Mouse (Mus musculus) stomach, embryonic 16.5 days (tissue): ENCODE measurements around the gene Mettl23. TPM values are rescaled to one million over a fixed set of nuclear protein-coding genes. Genes with fewer than 3 reads are reported as not detected.

Experiments used
- ATAC-seq: fragments of 200-750 bp; cut with Nextera tagmentation; 2 replicates; pipeline ENCODE4 v1.8.0; 2017; ENCODE audit warnings: moderate number of reproducible peaks, moderate TSS enrichment; ENCODE audit not compliant: insufficient read depth, low FRiP score
- H3K27ac ChIP-seq: fragments of 300-500 bp; sonication (generic); 2 replicates; pipeline ENCODE4 v1.5.1; 2014; ENCODE audit warnings: low read length
- H3K27me3 ChIP-seq: fragments of 300-500 bp; sonication (generic); 2 replicates; pipeline ENCODE4 v1.6.1; 2014; ENCODE audit warnings: low read length, control low read depth, mixed read lengths; ENCODE audit not compliant: control insufficient read depth, insufficient read depth
- H3K36me3 ChIP-seq: fragments of 300-500 bp; sonication (generic); 2 replicates; pipeline ENCODE4 v1.6.1; 2014; ENCODE audit warnings: low read length; ENCODE audit not compliant: control insufficient read depth, insufficient read depth
- H3K4me1 ChIP-seq: fragments of 300-500 bp; sonication (generic); 2 replicates; pipeline ENCODE4 v1.6.1; 2014; ENCODE audit warnings: low read length, control low read depth, mixed read lengths; ENCODE audit not compliant: control insufficient read depth, insufficient read depth
- H3K4me2 ChIP-seq: fragments of 300-500 bp; sonication (generic); 2 replicates; pipeline ENCODE4 v1.6.1; 2014; ENCODE audit warnings: low read depth, low read length, mixed read lengths
- H3K4me3 ChIP-seq: fragments of 300-500 bp; sonication (generic); replicated peaks from 2 replicates; pipeline ENCODE4 v1.5.1; 2014; ENCODE audit warnings: mild to moderate bottlenecking, low read length
- H3K9ac ChIP-seq: fragments of 300-500 bp; sonication (generic); 2 replicates; pipeline ENCODE4 v1.6.1; 2014; ENCODE audit warnings: low read length
- H3K9me3 ChIP-seq: fragments of 300-500 bp; sonication (generic); replicated peaks from 2 replicates; pipeline ENCODE4 v1.6.1; 2016; ENCODE audit warnings: low read length, control low read depth; ENCODE audit not compliant: control insufficient read depth
- WGBS: fragments of 180-500 bp; shearing (Covaris S2); extraction: QIAGEN DNeasy Blood & Tissue Kit; methylation state at CpG from one replicate; pipeline ENCODE4 v1.1.7; 2014; 5-methylcytosine and 5-hydroxymethylcytosine counted together
- polyA plus RNA-seq: library from polyadenylated mRNA; unstranded; fragments of >200 nt; fragmentation: Nextera tagmentation; extraction: Ambion mirVana; gene quantifications from 2 replicates; pipeline ENCODE4 v1.2.1, GENCODE M21; 2015

Mettl23 gene
- polyA plus RNA-seq, 1 experiment from 2014 or later: 58.9 TPM

GRCm38 (mm10) chr11:116850833-116851477 lies 7.9 kb downstream of the Mettl23 start:
- peak overlapping the region; percentile 18; the same call in 1 of the 2 replicates for H3K27ac ChIP-seq
- H3K27me3 ChIP-seq: no peaks in the 10 kb centered on the region
- no peaks in the 10 kb centered on the region for H3K9me3 ChIP-seq
- peak overlapping the region; percentile 99 for H3K4me3 ChIP-seq
- 21% methylated on average over 6 of the region's 6 CpGs for WGBS
- peaks cover 17% of the 10 kb centered on the region for H3K4me1 ChIP-seq
- peak overlapping the region; percentile 98 for H3K9ac ChIP-seq
- no peak for ATAC-seq
- peak overlapping the region; percentile 86 for H3K4me2 ChIP-seq
- H3K36me3 ChIP-seq: peaks cover 5% of the 10 kb centered on the region; the same call in 1 of the 2 replicates

GRCm38 (mm10) chr11:116851576-116852290 lies 8.7 kb downstream of the Mettl23 start:
- H3K4me2 ChIP-seq: peak overlapping the region; percentile 86
- peaks cover 17% of the 10 kb centered on the region for H3K4me1 ChIP-seq
- peak overlapping the region; percentile 98 for H3K9ac ChIP-seq
- H3K36me3 ChIP-seq: peaks cover 5% of the 10 kb centered on the region; the same call in 1 of the 2 replicates
- H3K27ac ChIP-seq: peak overlapping the region; percentile 99
- H3K9me3 ChIP-seq: no peaks in the 10 kb centered on the region
- no peak for ATAC-seq
- H3K4me3 ChIP-seq: peak overlapping the region; percentile 99
- under 1% methylated on average over 29 of the region's 29 CpGs for WGBS
- no peaks in the 10 kb centered on the region for H3K27me3 ChIP-seq

GRCm38 (mm10) chr11:116852291-116852890 lies 9.3 kb downstream of the Mettl23 start, which contains the start of gene Mfsd11:
TSS of gene Mfsd11 (plus strand) at chr11:116852440.
- Histone ChIP-seq H3K27me3 (no peaks in the 10 kb centered on the region), H3K9ac (peak within 1 kb of the TSS; percentile 98), H3K4me2 (peak within 1 kb of the TSS; percentile 86), H3K27ac (peak within 1 kb of the TSS; percentile 99), H3K4me1 (peaks cover 17% of the 10 kb centered on the region), H3K36me3 (peaks cover 5% of the 10 kb centered on the region; the same call in 1 of the 2 replicates), H3K9me3 (no peaks in the 10 kb centered on the region), H3K4me3 (peak within 1 kb of the TSS; percentile 99)
- WGBS: under 1% methylated on average over 72 of the region's 91 CpGs
- ATAC-seq: peak; percentile 65

GRCm38 (mm10) chr11:116852891-116853511 lies 9.9 kb downstream of the Mettl23 start, which contains the start of gene Srsf2:
TSS of gene Srsf2 (minus strand) at chr11:116853094.
- WGBS: under 1% methylated on average over 68 of the region's 74 CpGs
- peaks cover 5% of the 10 kb centered on the region; the same call in 1 of the 2 replicates for H3K36me3 ChIP-seq
- peak; percentile 91 for ATAC-seq
- H3K4me2 ChIP-seq: peak within 1 kb of the TSS; percentile 86
- peak within 1 kb of the TSS; percentile 99 for H3K4me3 ChIP-seq
- H3K9me3 ChIP-seq: no peaks in the 10 kb centered on the region
- peak within 1 kb of the TSS; percentile 99 for H3K27ac ChIP-seq
- no peaks in the 10 kb centered on the region for H3K27me3 ChIP-seq
- peaks cover 17% of the 10 kb centered on the region for H3K4me1 ChIP-seq
- peak within 1 kb of the TSS; percentile 98 for H3K9ac ChIP-seq

- peak; percentile 87 for ATAC-seq
Observed at GRCm38 (mm10) chr11:116853512-116853928, 10.4 kb downstream of the Mettl23 start.

GRCm38 (mm10) chr11:116854279-116854678 lies 11.2 kb downstream of the Mettl23 start:
- Histone ChIP-seq H3K4me2 (peak overlapping the region; percentile 53), H3K27me3 (no peaks in the 10 kb centered on the region), H3K36me3 (peaks cover 3% of the 10 kb centered on the region; the same call in 1 of the 2 replicates), H3K9ac (peak overlapping the region; percentile 91), H3K27ac (peak overlapping the region; percentile 99), H3K4me1 (peaks cover 14% of the 10 kb centered on the region), H3K4me3 (peak overlapping the region; percentile 99), H3K9me3 (no peaks in the 10 kb centered on the region)
- no peak for ATAC-seq
- WGBS: 26% methylated on average over 10 of the region's 10 CpGs

More at GRCm38 (mm10) chr11:116853512-116853928, 10.4 kb downstream of the Mettl23 start:
- peaks cover 16% of the 10 kb centered on the region for H3K4me1 ChIP-seq
- H3K36me3 ChIP-seq: peaks cover 5% of the 10 kb centered on the region; the same call in 1 of the 2 replicates
- H3K4me2 ChIP-seq: peak overlapping the region; percentile 53
- WGBS: under 1% methylated on average over 36 of the region's 36 CpGs
- peak overlapping the region; percentile 91 for H3K9ac ChIP-seq
- no peaks in the 10 kb centered on the region for H3K27me3 ChIP-seq
- peak overlapping the region; percentile 99 for H3K4me3 ChIP-seq
- no peaks in the 10 kb centered on the region for H3K9me3 ChIP-seq
- peak overlapping the region; percentile 99 for H3K27ac ChIP-seq

GRCm38 (mm10) chr11:116857183-116857850 lies 14.2 kb downstream of the Mettl23 start:
- H3K27ac ChIP-seq: no peak overlapping the region
- peaks cover 9% of the 10 kb centered on the region for H3K4me1 ChIP-seq
- no peak for ATAC-seq
- 59% methylated on average over 12 of the region's 12 CpGs for WGBS
- H3K36me3 ChIP-seq: peaks cover 11% of the 10 kb centered on the region
- H3K27me3 ChIP-seq: no peaks in the 10 kb centered on the region
- H3K4me3 ChIP-seq: no peak overlapping the region
- no peaks in the 10 kb centered on the region for H3K9me3 ChIP-seq
- no peak overlapping the region for H3K9ac ChIP-seq
- H3K4me2 ChIP-seq: no peak overlapping the region

- no peaks in the 10 kb centered on the region for H3K27me3 ChIP-seq
- H3K4me2 ChIP-seq: no peak overlapping the region
- WGBS: 59% methylated on average over 10 of the region's 10 CpGs
- no peak overlapping the region for H3K4me3 ChIP-seq
- no peaks in the 10 kb centered on the region for H3K9me3 ChIP-seq
- no peak overlapping the region for H3K9ac ChIP-seq
- H3K4me1 ChIP-seq: no peaks in the 10 kb centered on the region
- peaks cover 29% of the 10 kb centered on the region for H3K36me3 ChIP-seq
- no peak for ATAC-seq
- H3K27ac ChIP-seq: no peak overlapping the region
Observed at GRCm38 (mm10) chr11:116864444-116864843, 21.4 kb downstream of the Mettl23 start.
